Mouse (Mus musculus) common myeloid progenitor, adult 5-6 weeks (primary cell): ENCODE data around the gene Ubac1. TPM values are rescaled to one million over a fixed set of nuclear protein-coding genes. Genes with fewer than 3 reads are reported as not detected.

Experiments used
- ATAC-seq: replicated peaks from 2 replicates; pipeline ENCODE4 v1.8.0; 2016; ENCODE audit warnings: low read depth, mild to moderate bottlenecking, moderate TSS enrichment, inconsistent platforms; ENCODE audit not compliant: poor library complexity, severe bottlenecking
- total RNA-seq: library from RNA; stranded (forward); fragments of 200-1000, 187-1606 nt; gene quantifications from 2 replicates; pipeline ENCODE4 v1.2.3, GENCODE M21; 2017

Gene Ubac1
- 69.9 and 79.7 TPM in 2 replicates for total RNA-seq

- ATAC-seq, result peak; percentile 74
Measured at GRCm38 (mm10) chr2:26021561-26022257, at the start of gene Ubac1. Ubac1 (minus strand) TSS chr2:26021747.

GRCm38 (mm10) chr2:26068592-26068991 is 47.0 kb upstream of the Ubac1 start:
- ATAC-seq, result no peak

- peak; percentile 91 for ATAC-seq
Measured at GRCm38 (mm10) chr2:26068175-26068574, 46.6 kb upstream of the Ubac1 start.

GRCm38 (mm10) chr2:26066527-26066926 is 45.0 kb upstream of the Ubac1 start:
- no peak for ATAC-seq

GRCm38 (mm10) chr2:26062742-26063427 is 41.3 kb upstream of the Ubac1 start:
- ATAC-seq, result no peak

GRCm38 (mm10) chr2:26062241-26062640 is 40.7 kb upstream of the Ubac1 start:
- ATAC-seq, result no peak

GRCm38 (mm10) chr2:26061018-26061666 is 39.6 kb upstream of the Ubac1 start:
- ATAC-seq, result peak; percentile 58; the same call in 1 of the 2 replicates

- ATAC-seq, result no peak
Measured at GRCm38 (mm10) chr2:26057053-26057452, 35.5 kb upstream of the Ubac1 start.

GRCm38 (mm10) chr2:26056226-26056625 is 34.7 kb upstream of the Ubac1 start:
- ATAC-seq, result no peak

- ATAC-seq, result no peak
Measured at GRCm38 (mm10) chr2:26055747-26056102, 34.2 kb upstream of the Ubac1 start.

- ATAC-seq, result peak; percentile 99
Measured at GRCm38 (mm10) chr2:26055046-26055746, 33.6 kb upstream of the Ubac1 start.

- no peak for ATAC-seq
Measured at GRCm38 (mm10) chr2:26052806-26053205, 31.3 kb upstream of the Ubac1 start.

- no peak for ATAC-seq
Measured at GRCm38 (mm10) chr2:26048816-26049215, 27.3 kb upstream of the Ubac1 start.

GRCm38 (mm10) chr2:26044216-26044615 is 22.7 kb upstream of the Ubac1 start:
- no peak for ATAC-seq

GRCm38 (mm10) chr2:26042603-26043002 is 21.1 kb upstream of the Ubac1 start:
- ATAC-seq, result no peak

GRCm38 (mm10) chr2:26041163-26041810 is 19.7 kb upstream of the Ubac1 start:
- ATAC-seq, result peak; percentile 18; the same call in 1 of the 2 replicates

GRCm38 (mm10) chr2:26039951-26040350 is 18.4 kb upstream of the Ubac1 start:
- ATAC-seq, result no peak

GRCm38 (mm10) chr2:26037386-26037785 is 15.8 kb upstream of the Ubac1 start:
- peak; percentile 36 for ATAC-seq

- no peak for ATAC-seq
Measured at GRCm38 (mm10) chr2:26034344-26035050, 12.9 kb upstream of the Ubac1 start.
